ENCODE assay signal across 9 mouse cellular contexts in the genomic region with DNA sequence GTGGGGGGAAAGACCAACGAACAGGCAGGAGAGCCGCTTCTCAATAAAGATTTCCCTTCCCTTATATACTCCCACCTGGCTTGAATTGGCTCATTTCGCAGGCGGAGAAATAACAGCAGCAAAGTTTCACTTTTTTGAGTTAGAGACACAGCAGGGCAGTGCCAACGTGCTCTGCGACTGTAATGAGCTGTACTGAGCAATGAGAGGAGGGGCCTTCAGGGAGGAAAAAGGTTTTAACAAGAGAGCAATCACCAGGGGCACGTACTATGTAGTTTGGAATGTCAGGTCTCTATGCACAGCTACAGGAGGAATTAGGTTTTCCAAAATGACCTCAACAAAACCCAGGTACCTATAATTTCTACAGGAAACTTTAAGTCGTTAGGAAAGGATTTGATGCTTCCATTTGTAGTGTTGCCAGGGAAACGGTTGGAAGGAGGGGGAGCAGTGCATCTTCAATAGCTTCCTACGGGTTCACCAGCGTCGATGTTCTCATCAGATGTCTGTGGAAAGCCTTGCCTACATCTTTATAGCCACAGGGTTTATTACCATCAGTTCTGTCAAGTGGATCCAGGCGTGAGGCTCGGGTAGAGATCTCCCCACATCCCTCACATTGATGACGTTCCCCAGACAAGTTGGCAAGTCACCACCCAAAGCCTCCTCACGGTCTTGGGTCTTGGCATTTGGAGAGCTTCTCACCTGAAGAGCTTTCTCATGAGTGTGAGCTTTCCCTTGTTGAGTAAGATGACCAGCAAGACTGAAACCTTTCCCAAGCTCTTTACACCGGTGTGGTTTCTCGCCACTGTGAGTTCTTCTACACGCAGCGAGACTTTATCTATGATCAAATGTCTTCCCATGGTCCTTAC. TPM values are rescaled to one million over a fixed set of nuclear protein-coding genes. Genes with fewer than 3 reads are reported as not detected.
A peak's percentile ranks its signal among the peaks of the same experiment; 100 is the strongest.
DNase-seq lines count a peak whose midpoint lies in the region; ATAC-seq and TF ChIP-seq lines count a peak whose summit lies in the region.
"Had no signal": no experiment of that assay in that cellular context is flagged by ENCODE, and none has a peak within 500 bp of the region (broad histone marks: within the 10 kb centered on the region; RNA-seq: fewer than 3 reads in every experiment).

No protein-coding gene starts in this region.

- TF ChIP-seq EP300 in ES-Bruce4 (IDR thresholded peaks at IDR 0.05; ENCODE audit: insufficient read depth, low read depth, low read length) = no peak

- TF ChIP-seq CTCF in ES-Bruce4 (IDR thresholded peaks at IDR 0.05; ENCODE audit: low read depth, low read length) = no peak

- 31% methylated on average over 20 of the region's 20 CpGs for WGBS in hindbrain, embryonic 15.5 days

- no peak for DNase-seq in frontal cortex, postnatal 25 days (ENCODE audit: low spot score in 2 of 2)
- DNase-seq in lung, postnatal 14 days = peak; percentile 9
- no peak for DNase-seq in cerebellum, postnatal 14 days
- no peak for DNase-seq in layer of hippocampus, adult 8-10 months (ENCODE audit: low spot score in 2 of 2)
- DNase-seq in adrenal gland, adult 8-10 months = no peak
- DNase-seq: kidney, adult 11 months had no signal

- peak overlapping the region; percentile 65 for H3K4me2 ChIP-seq in hindbrain, embryonic 15.5 days

- H3K27me3 ChIP-seq in ES-Bruce4 (ENCODE audit: control insufficient read depth, insufficient read depth, low read length, poor library complexity, severe bottlenecking) = no peaks in the 10 kb centered on the region
- no peaks in the 10 kb centered on the region for H3K27me3 ChIP-seq in hindbrain, embryonic 15.5 days

- TF ChIP-seq POLR2A in ES-Bruce4 (IDR thresholded peaks at IDR 0.05; ENCODE audit: insufficient read depth, low read length) = no peak

- peak overlapping the region; percentile 24 for H3K9ac ChIP-seq in ES-Bruce4 (ENCODE audit: low read depth, poor library complexity, severe bottlenecking)
- H3K9ac ChIP-seq in hindbrain, embryonic 15.5 days = no peak overlapping the region

- no peak overlapping the region for H3K4me3 ChIP-seq in ES-Bruce4 (ENCODE audit: low read depth, low read length)
- H3K4me3 ChIP-seq in hindbrain, embryonic 15.5 days = peak overlapping the region; percentile 32

- H3K27ac ChIP-seq in ES-Bruce4 (ENCODE audit: insufficient read depth, low read length) = no peak overlapping the region
- H3K27ac ChIP-seq in hindbrain, embryonic 15.5 days (replicated peaks) = peak overlapping the region; percentile 61

- H3K36me3 ChIP-seq in ES-Bruce4 (ENCODE audit: control insufficient read depth, insufficient read depth, low read length, poor library complexity, severe bottlenecking) = no peaks in the 10 kb centered on the region
- no peaks in the 10 kb centered on the region for H3K36me3 ChIP-seq in hindbrain, embryonic 15.5 days

- no peaks in the 10 kb centered on the region for H3K4me1 ChIP-seq in ES-Bruce4 (ENCODE audit: control insufficient read depth, insufficient read depth, low read length)
- H3K4me1 ChIP-seq in hindbrain, embryonic 15.5 days (replicated peaks) = peaks cover 14% of the 10 kb centered on the region

- peaks cover 10% of the 10 kb centered on the region for H3K9me3 ChIP-seq in ES-Bruce4 (replicated peaks; ENCODE audit: control insufficient read depth, insufficient read depth, low read length, poor library complexity, severe bottlenecking)
- H3K9me3 ChIP-seq in hindbrain, embryonic 15.5 days = no peaks in the 10 kb centered on the region

- ATAC-seq in frontal cortex, adult (ENCODE audit: low TSS enrichment) = peak; percentile 31; the same call in 1 of the 2 replicates
- peak; percentile 52; the same call in 1 of the 2 replicates for ATAC-seq in hindbrain, embryonic 15.5 days (ENCODE audit: low FRiP score, low read depth)

RNA-seq across cellular contexts. Expression of a gene that starts 7.2 kb away (rescaled TPM):
- not detected in 2 replicates for polyA plus RNA-seq in ES-Bruce4 (2011; ENCODE audit: insufficient read depth, insufficient read length, low read depth, missing spikeins)
- polyA plus RNA-seq in hindbrain, embryonic 15.5 days (2015; fragmentation: Nextera tagmentation; extraction: Ambion mirVana) = 0.23 and 0.38 TPM in 2 replicates
- total RNA-seq in layer of hippocampus, adult 8-10 months (2022) = not detected
- under 1 TPM in 1 of 4 experiments, not detected in 3; 0.70 TPM for total RNA-seq in adrenal gland, adult 8-10 months (2022)

RNA-seq across cellular contexts. Expression of a gene that starts 10.0 kb away (rescaled TPM):
- 4.7 and 5.3 TPM in 2 replicates for polyA plus RNA-seq in ES-Bruce4 (2011; ENCODE audit: insufficient read depth, insufficient read length, low read depth, missing spikeins)
- polyA plus RNA-seq in hindbrain, embryonic 15.5 days (2015; fragmentation: Nextera tagmentation; extraction: Ambion mirVana) = 19.5 and 20.3 TPM in 2 replicates
- total RNA-seq in layer of hippocampus, adult 8-10 months (2022) = 10 to 100 TPM; 14.4 to 18.3 (median 15.6) TPM
- total RNA-seq in adrenal gland, adult 8-10 months (2022) = 10 to 100 TPM in 1 of 4 experiments, 1 to 10 TPM in 3; 4.8 to 10.1 (median 7.0) TPM

RNA-seq across cellular contexts. Expression of a gene that starts 22.5 kb away (rescaled TPM):
- not detected in 2 replicates for polyA plus RNA-seq in ES-Bruce4 (2011; ENCODE audit: insufficient read depth, insufficient read length, low read depth, missing spikeins)
- not detected in 2 replicates for polyA plus RNA-seq in hindbrain, embryonic 15.5 days (2015; fragmentation: Nextera tagmentation; extraction: Ambion mirVana)
- not detected for total RNA-seq in layer of hippocampus, adult 8-10 months (2022)
- not detected for total RNA-seq in adrenal gland, adult 8-10 months (2022)

RNA-seq across cellular contexts. Expression of a gene that starts 25.5 kb away (rescaled TPM):
- polyA plus RNA-seq in ES-Bruce4 (2011; ENCODE audit: insufficient read depth, insufficient read length, low read depth, missing spikeins) = 5.6 and 9.0 TPM in 2 replicates
- 39.5 and 42.3 TPM in 2 replicates for polyA plus RNA-seq in hindbrain, embryonic 15.5 days (2015; fragmentation: Nextera tagmentation; extraction: Ambion mirVana)
- total RNA-seq in layer of hippocampus, adult 8-10 months (2022) = 10 to 100 TPM; 19.3 to 30.5 (median 24.7) TPM
- total RNA-seq in adrenal gland, adult 8-10 months (2022) = 10 to 100 TPM in 3 of 4 experiments, 1 to 10 TPM in 1; 7.9 to 19.1 (median 13.4) TPM

RNA-seq across cellular contexts. Expression of a gene that starts 43.6 kb away (rescaled TPM):
- polyA plus RNA-seq in ES-Bruce4 (2011; ENCODE audit: insufficient read depth, insufficient read length, low read depth, missing spikeins) = 1.4 and 1.8 TPM in 2 replicates
- polyA plus RNA-seq in hindbrain, embryonic 15.5 days (2015; fragmentation: Nextera tagmentation; extraction: Ambion mirVana) = 2.3 and 2.9 TPM in 2 replicates
- 1 to 10 TPM in 1 of 4 experiments, under 1 TPM in 2, not detected in 1; 0.27 to 1.2 (median 0.90) TPM for total RNA-seq in layer of hippocampus, adult 8-10 months (2022)
- total RNA-seq in adrenal gland, adult 8-10 months (2022) = 1 to 10 TPM in 2 of 4 experiments, under 1 TPM in 2; 0.70 to 2.0 (median 1.2) TPM
